Mouse (Mus musculus) testis, adult 2 months (tissue): ENCODE measurements at regions not wholly inside any gene's neighbourhood (a gene's known extent, or its start where the extent isn't known, plus 50 kb on each side); places are given as distances from the start of the nearest gene placed in this dataset.
"Not testable (repeated sequence)": the region's sequence is repeated elsewhere in the genome, so short reads cannot be mapped to it uniquely, and the experiment has no call there.

Experiments used
- CTCF ChIP-seq: fragments of 200-500 bp; IDR thresholded peaks from 2 replicates; pipeline ENCODE4 v1.5.1; 2012; ENCODE audit warnings: low read depth, mild to moderate bottlenecking, inconsistent platforms, low read length, moderate library complexity; ENCODE audit not compliant: control insufficient read depth, insufficient read depth, insufficient replicate concordance
- POLR2A ChIP-seq: fragments of 200-500 bp; IDR thresholded peaks from 2 replicates; pipeline ENCODE4 v1.6.1; 2012; ENCODE audit warnings: low read depth, mild to moderate bottlenecking, inconsistent platforms, low read length, moderate library complexity; ENCODE audit not compliant: control insufficient read depth

DNA sequence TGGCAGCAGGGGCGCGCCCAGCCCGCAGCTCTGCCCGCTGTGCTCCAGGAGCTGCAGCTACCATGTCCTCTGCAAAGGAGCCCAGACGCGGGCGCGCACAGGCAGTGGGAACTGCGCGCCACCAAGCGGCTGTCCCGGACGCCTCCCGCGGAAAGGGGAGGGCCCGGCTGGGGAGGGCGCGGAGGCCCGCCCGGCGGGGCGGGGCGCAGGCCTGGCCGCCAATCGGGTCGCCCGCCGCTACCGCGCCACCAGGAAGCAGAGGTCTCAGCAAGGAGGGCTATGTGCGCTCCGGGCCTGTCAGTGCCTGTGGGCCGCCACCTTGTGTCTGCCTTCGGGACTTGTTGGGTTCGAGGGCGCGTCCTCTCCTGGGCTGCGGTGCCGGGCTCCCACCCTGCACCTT, 367.0 kb upstream of the Ywhaq start:
- not testable (repeated sequence) for TF ChIP-seq CTCF, POLR2A
